Mouse (Mus musculus) common myeloid progenitor, adult 5-6 weeks (primary cell): Measurements from ENCODE around the gene Olfr171. TPM values are rescaled to one million over a fixed set of nuclear protein-coding genes. Genes with fewer than 3 reads are reported as not detected.
"Not testable (repeated sequence)": the region's sequence is repeated elsewhere in the genome, so short reads cannot be mapped to it uniquely, and the experiment has no call there.

Source experiments
- ATAC-seq: replicated peaks from 2 replicates; pipeline ENCODE4 v1.8.0; 2016; ENCODE audit warnings: low read depth, mild to moderate bottlenecking, moderate TSS enrichment, inconsistent platforms; ENCODE audit not compliant: poor library complexity, severe bottlenecking
- total RNA-seq: library from RNA; stranded (forward); fragments of 200-1000, 187-1606 nt; gene quantifications from 2 replicates; pipeline ENCODE4 v1.2.3, GENCODE M21; 2017

The Olfr171 gene
- not detected in 2 replicates for total RNA-seq

DNA sequence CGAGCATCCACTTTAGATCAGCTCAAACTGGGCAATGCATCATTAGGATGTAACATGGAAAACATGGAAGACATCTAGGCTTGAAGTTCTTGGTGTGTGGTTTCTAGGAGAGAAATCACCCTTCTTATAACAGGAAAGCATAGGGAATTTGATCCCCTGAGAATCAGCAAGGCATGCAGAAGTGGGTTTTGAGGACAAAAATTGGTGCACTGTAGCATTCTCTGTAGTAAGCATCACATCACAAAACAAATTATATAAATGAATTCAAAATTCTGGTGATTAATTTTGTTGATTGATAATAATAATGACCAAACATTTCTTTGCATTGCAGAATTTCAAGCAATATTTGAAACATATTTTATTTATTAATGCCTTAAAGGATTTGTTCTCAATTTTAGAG lies at the start of gene Olfr171:
Olfr171 (minus strand) TSS at position 101 of the 400 bp plus-strand sequence.
- ATAC-seq: no peak

DNA sequence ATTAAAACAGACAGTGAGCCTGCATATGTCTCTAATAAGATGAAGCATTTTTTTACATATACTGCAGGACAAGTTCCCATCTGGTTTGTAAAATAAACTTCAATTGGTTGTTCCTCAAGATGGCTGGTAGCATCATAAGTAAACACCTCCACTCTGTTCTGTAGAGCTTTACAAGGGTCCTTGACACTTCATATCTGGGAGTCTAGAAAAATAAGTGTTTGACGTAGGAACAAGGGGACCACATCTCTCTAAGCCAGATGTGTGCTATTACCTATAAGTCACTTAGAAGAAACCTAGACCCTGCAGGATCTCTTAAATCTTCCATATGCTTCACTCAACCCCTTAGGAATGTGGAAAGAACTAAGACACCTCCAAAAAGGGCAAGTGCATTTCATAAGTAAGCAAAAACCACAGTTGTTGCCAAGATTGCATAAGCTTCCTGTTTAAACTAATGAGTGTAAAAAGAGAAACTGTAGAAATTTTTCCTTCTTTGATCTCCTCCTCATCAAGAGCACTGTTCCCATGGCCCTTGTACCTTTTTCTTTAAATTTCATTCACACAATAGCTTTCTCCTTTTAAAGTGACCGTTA lies 41.1 kb upstream of the Olfr171 start:
- peak; percentile 52; the same call in 1 of the 2 replicates for ATAC-seq

DNA sequence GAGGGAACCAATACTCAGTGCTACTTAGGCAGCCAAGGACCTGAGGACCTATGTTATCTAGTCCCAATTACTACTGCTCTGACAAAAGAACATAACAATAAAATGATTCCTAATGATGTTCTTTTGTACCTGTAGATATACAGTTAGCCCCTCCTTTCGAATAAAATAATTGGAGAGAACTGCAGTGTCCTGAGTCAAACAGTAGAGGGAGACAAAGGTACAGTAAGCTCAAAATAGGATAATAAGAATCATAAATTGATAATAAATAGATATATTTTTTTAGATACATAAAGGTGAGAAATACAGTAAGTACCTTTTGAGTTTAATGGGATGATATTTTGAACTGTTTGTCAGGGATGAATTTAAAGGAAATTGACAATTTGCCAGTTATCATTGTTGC lies 36.6 kb upstream of the Olfr171 start:
- ATAC-seq: peak; percentile 69; the same call in 1 of the 2 replicates

DNA sequence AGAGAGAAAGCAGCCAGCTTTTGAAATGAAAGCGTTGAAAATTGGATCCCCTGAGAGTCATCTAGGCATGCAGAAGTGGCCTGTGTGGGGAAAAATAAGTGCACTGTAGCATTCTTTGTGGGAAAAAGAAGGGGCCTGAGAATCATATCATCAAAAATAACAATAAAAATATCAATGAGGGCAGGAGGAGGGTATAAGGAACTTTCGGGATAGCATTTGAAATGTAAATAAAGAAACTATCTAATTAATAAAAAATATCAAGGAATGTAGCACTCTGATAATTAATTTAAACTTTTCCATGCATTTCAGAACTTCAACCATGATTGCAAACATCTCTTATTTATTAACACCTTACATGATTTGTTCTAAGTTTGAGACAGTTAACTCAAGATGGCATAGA lies 17.9 kb downstream of the Olfr171 start, which contains the start of gene Olfr170:
Olfr170 (minus strand) TSS at position 101 of the 400 bp plus-strand sequence.
- ATAC-seq: not testable (repeated sequence)

DNA sequence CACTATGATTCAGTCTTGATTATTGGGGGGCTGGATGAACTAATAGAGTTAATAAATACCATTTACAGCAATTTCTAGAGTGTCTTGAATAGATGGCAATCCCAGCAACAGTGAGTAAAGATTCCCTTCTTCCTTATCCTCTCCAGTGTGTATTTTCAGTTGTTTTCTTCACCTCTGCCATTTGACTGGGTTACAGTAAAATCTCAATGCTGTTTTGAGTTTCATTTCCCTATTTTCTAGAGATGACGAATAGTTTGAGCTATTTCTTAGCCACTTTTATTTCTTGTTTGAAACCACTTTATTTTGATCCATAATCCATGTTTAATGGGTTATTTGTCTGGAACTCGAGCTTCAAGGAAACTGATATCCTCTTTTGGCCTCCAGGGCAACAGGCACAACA lies 26.6 kb downstream of the Olfr171 start:
- ATAC-seq: no peak

Other genes with a start within 250 kb of the Olfr171 start
- gene Olfr165, start 206.8 kb downstream of the Olfr171 start, total RNA-seq: not detected in 2 replicates
- gene Olfr166, start 146.2 kb downstream of the Olfr171 start, total RNA-seq: not detected in 2 replicates
- gene Olfr167, start 107.7 kb downstream of the Olfr171 start, total RNA-seq: not detected in 2 replicates
- gene Olfr168, start 94.4 kb downstream of the Olfr171 start, total RNA-seq: not detected in 2 replicates
- not detected in 2 replicates for gene Olfr169, start 58.1 kb downstream of the Olfr171 start, total RNA-seq
- not detected in 2 replicates for gene Olfr170, start 18.0 kb downstream of the Olfr171 start, total RNA-seq
- gene Lamp3, start 76.5 kb upstream of the Olfr171 start, total RNA-seq: 0.14 and 0.15 TPM in 2 replicates
- gene B3gnt5, start 130.3 kb upstream of the Olfr171 start, total RNA-seq: 24.2 and 29.3 TPM in 2 replicates